Mouse (Mus musculus) thymus, postnatal 0 days (tissue): ENCODE results near the gene B430306N03Rik. TPM values are rescaled to one million over a fixed set of nuclear protein-coding genes. Genes with fewer than 3 reads are reported as not detected.

Source experiments
- DNase-seq: peaks from one replicate; pipeline ENCODE4 v3.0.0-alpha.2; 2015; ENCODE audit warnings: low spot score
- polyA plus RNA-seq: library from polyadenylated mRNA; unstranded; fragments of >200 nt; fragmentation: Nextera tagmentation; extraction: Ambion mirVana; gene quantifications from 2 replicates; pipeline ENCODE4 v1.2.1, GENCODE M21; 2015

Gene B430306N03Rik
- polyA plus RNA-seq, 1 experiment from 2014 or later, result 0.64 TPM

GRCm38 (mm10) chr17:48362346-48362745 is 46.4 kb downstream of the B430306N03Rik start:
- no peak for DNase-seq

- DNase-seq, result no peak
Measured at GRCm38 (mm10) chr17:48362966-48363365, 47.0 kb downstream of the B430306N03Rik start.

GRCm38 (mm10) chr17:48363421-48363965 is 47.6 kb downstream of the B430306N03Rik start:
- no peak for DNase-seq

GRCm38 (mm10) chr17:48365511-48366155 is 49.7 kb downstream of the B430306N03Rik start:
- no peak for DNase-seq

- no peak for DNase-seq
Measured at GRCm38 (mm10) chr17:48366806-48367205, 50.9 kb downstream of the B430306N03Rik start.

- DNase-seq, result no peak
Measured at GRCm38 (mm10) chr17:48371621-48372020, 55.7 kb downstream of the B430306N03Rik start.

- no peak for DNase-seq
Measured at GRCm38 (mm10) chr17:48372987-48373386, 57.0 kb downstream of the B430306N03Rik start.

GRCm38 (mm10) chr17:48376102-48376501 is 60.2 kb downstream of the B430306N03Rik start:
- no peak for DNase-seq

Other genes starting within 250 kb of the B430306N03Rik start
- not detected in 2 replicates for gene 1700067P10Rik, start 226.8 kb upstream of the B430306N03Rik start, polyA plus RNA-seq
- not detected in 2 replicates for gene 9830107B12Rik, start 169.9 kb upstream of the B430306N03Rik start, polyA plus RNA-seq
- gene A530064D06Rik, start 148.9 kb upstream of the B430306N03Rik start, polyA plus RNA-seq, result 0.13 and 0.42 TPM in 2 replicates
- 0.05 TPM in 2 replicates for gene Trem1, start 83.4 kb upstream of the B430306N03Rik start, polyA plus RNA-seq
- gene Trem3, start 68.4 kb upstream of the B430306N03Rik start, polyA plus RNA-seq, result 0.14 and 0.30 TPM in 2 replicates
- gene Treml4, start 51.8 kb upstream of the B430306N03Rik start, polyA plus RNA-seq, result 0.82 and 1.5 TPM in 2 replicates
- gene Treml2, start 16.6 kb upstream of the B430306N03Rik start, polyA plus RNA-seq, result 8.9 and 11.9 TPM in 2 replicates
- gene Trem2, start 30.3 kb downstream of the B430306N03Rik start, polyA plus RNA-seq, result 2.1 and 3.8 TPM in 2 replicates
- gene Treml1, start 43.8 kb downstream of the B430306N03Rik start, polyA plus RNA-seq, result 0.10 TPM in 2 replicates
- gene Nfya, start 93.8 kb downstream of the B430306N03Rik start, polyA plus RNA-seq, result 13.3 and 15.2 TPM in 2 replicates
- gene Oard1, start 93.9 kb downstream of the B430306N03Rik start, polyA plus RNA-seq, result 71.0 and 73.3 TPM in 2 replicates
- gene Apobec2, start 116.8 kb downstream of the B430306N03Rik start, polyA plus RNA-seq, result 0.86 and 1.6 TPM in 2 replicates
- gene Tspo2, start 135.4 kb downstream of the B430306N03Rik start, polyA plus RNA-seq, result 0.17 TPM in 1 of 2 replicates, not detected in the other
- gene Unc5cl, start 138.8 kb downstream of the B430306N03Rik start, polyA plus RNA-seq, result 17.2 and 21.6 TPM in 2 replicates